Mouse (Mus musculus) midbrain, postnatal 0 days (tissue): ENCODE measurements around the gene Rmdn3. TPM values are rescaled to one million over a fixed set of nuclear protein-coding genes. Genes with fewer than 3 reads are reported as not detected.

Experiments
- ATAC-seq: fragments of 200-750 bp; cut with Nextera tagmentation; 2 replicates; pipeline ENCODE4 v1.8.0; 2017; ENCODE audit warnings: moderate number of reproducible peaks, mild to moderate bottlenecking, moderate TSS enrichment, moderate library complexity; ENCODE audit not compliant: low FRiP score
- DNase-seq: peaks from one replicate; pipeline ENCODE4 v3.0.0-alpha.2; 2015; ENCODE audit warnings: low spot score
- H3K27ac ChIP-seq: fragments of 300-500 bp; sonication (generic); 2 replicates; pipeline ENCODE4 v1.5.1; 2014; ENCODE audit warnings: low read depth, mild to moderate bottlenecking, low read length, mixed read lengths
- H3K27me3 ChIP-seq: fragments of 300-500 bp; sonication (generic); 2 replicates; pipeline ENCODE4 v1.6.1; 2014; ENCODE audit warnings: low read length, control low read depth, mixed read lengths; ENCODE audit not compliant: insufficient read depth
- H3K36me3 ChIP-seq: fragments of 300-500 bp; sonication (generic); 2 replicates; pipeline ENCODE4 v1.6.1; 2014; ENCODE audit warnings: low read length, control low read depth, mixed read lengths; ENCODE audit not compliant: insufficient read depth
- H3K4me1 ChIP-seq: fragments of 300-500 bp; sonication (generic); 2 replicates; pipeline ENCODE4 v1.6.1; 2014; ENCODE audit warnings: mild to moderate bottlenecking, control low read depth, antibody characterized with exemption, low read length, mixed read lengths; ENCODE audit not compliant: insufficient read depth
- H3K4me2 ChIP-seq: fragments of 300-500 bp; sonication (generic); 2 replicates; pipeline ENCODE4 v1.6.1; 2014; ENCODE audit warnings: low read depth, mild to moderate bottlenecking, low read length, mixed read lengths; ENCODE audit not compliant: poor library complexity, severe bottlenecking
- H3K4me3 ChIP-seq: fragments of 300-500 bp; sonication (generic); 2 replicates; pipeline ENCODE4 v1.5.1; 2014; ENCODE audit warnings: low read depth, mild to moderate bottlenecking, low read length, moderate library complexity
- H3K9ac ChIP-seq: fragments of 300-500 bp; sonication (generic); replicated peaks from 2 replicates; pipeline ENCODE4 v1.6.1; 2014; ENCODE audit warnings: mild to moderate bottlenecking, low read length, moderate library complexity, mixed read lengths; ENCODE audit not compliant: poor library complexity, severe bottlenecking
- H3K9me3 ChIP-seq: fragments of 300-500 bp; sonication (generic); 2 replicates; pipeline ENCODE4 v1.6.1; 2016; ENCODE audit warnings: low read length, control low read depth
- CTCF ChIP-seq: IDR thresholded peaks from 2 replicates; pipeline ENCODE4 v1.5.1; 2016; ENCODE audit warnings: antibody characterized with exemption, mild to moderate bottlenecking
- WGBS: fragments of 180-500 bp; shearing (Covaris S2); extraction: QIAGEN DNeasy Blood & Tissue Kit; methylation state at CpG from one replicate; pipeline ENCODE4 v1.1.7; 2014; 5-methylcytosine and 5-hydroxymethylcytosine counted together
- polyA plus RNA-seq: library from polyadenylated mRNA; unstranded; fragments of >200 nt; fragmentation: Nextera tagmentation; extraction: Ambion mirVana; gene quantifications from 2 replicates; pipeline ENCODE4 v1.2.1, GENCODE M21; 2015
- total RNA-seq: library from RNA; depleted of rRNA; stranded (reverse); fragments of >200 nt; gene quantifications from 2 replicates; pipeline ENCODE4 v1.2.3, GENCODE M21; 2014

Rmdn3 gene
- total and polyA plus RNA-seq, 2 experiments from 2014 or later, result 34.8 to 43.1 TPM

- no peaks in the 10 kb centered on the region for H3K27me3 ChIP-seq
- ATAC-seq (no peak), DNase-seq (no peak)
- no peak for TF ChIP-seq CTCF
- no peak overlapping the region for H3K4me2 ChIP-seq
- H3K9me3 ChIP-seq, result no peaks in the 10 kb centered on the region
- H3K9ac ChIP-seq, result no peak overlapping the region
- H3K4me3 ChIP-seq, result no peak overlapping the region
- WGBS, result 44% methylated on average over 4 of the region's 4 CpGs
- no peaks in the 10 kb centered on the region for H3K36me3 ChIP-seq
- no peak overlapping the region for H3K27ac ChIP-seq
- no peaks in the 10 kb centered on the region for H3K4me1 ChIP-seq
Observed at GRCm38 (mm10) chr2:119196316-119197108, 39.7 kb upstream of the Rmdn3 start.

DNA sequence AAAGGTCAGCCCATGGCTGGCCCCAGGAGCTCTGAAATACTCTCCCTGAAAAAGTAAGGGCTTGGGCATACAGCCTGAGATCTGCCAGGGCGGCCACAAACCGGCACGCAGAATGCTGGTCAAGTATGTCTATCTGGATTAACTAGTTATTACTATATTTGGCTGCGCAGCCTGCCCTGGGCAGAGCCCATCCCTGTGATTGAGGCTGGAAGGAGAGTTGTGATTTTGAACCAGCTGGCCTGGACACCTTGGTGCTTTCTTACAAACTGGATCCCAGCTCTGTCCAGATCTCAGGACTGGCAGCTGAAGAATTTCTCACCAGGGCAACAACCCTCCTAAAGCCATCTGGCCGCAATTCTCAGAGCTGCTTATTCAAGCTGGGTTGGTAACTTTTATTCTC lies 37.3 kb upstream of the Rmdn3 start:
- no peak for TF ChIP-seq CTCF
- H3K36me3 ChIP-seq, result no peaks in the 10 kb centered on the region
- H3K4me2 ChIP-seq, result no peak overlapping the region
- no peak for ATAC-seq
- H3K4me3 ChIP-seq, result no peak overlapping the region
- H3K4me1 ChIP-seq, result no peaks in the 10 kb centered on the region
- H3K27me3 ChIP-seq, result no peaks in the 10 kb centered on the region
- no peak overlapping the region for H3K9ac ChIP-seq
- WGBS, result 82% methylated on average over 5 of the region's 5 CpGs
- no peak for DNase-seq
- no peaks in the 10 kb centered on the region for H3K9me3 ChIP-seq
- H3K27ac ChIP-seq, result no peak overlapping the region

DNA sequence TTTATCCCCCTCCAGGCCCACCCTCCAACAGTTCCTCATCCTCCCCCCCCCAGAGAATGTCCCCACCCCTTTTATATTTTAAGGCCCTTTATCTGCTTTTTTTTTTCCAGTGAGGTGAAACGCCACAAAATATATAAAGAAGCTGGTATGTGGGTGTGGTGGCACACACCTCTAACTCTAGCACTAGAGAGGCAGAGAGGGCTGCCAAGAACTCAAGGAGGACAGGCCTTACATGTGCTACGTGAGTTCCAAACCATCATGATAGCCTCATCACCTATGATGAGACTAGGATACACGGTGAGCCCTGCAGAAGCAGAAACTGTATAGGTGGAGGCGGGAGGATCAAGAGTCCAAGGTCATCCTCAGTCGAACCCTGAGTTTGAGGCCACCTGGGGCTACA lies 34.1 kb upstream of the Rmdn3 start:
- 83% methylated on average over 5 of the region's 5 CpGs for WGBS
- H3K4me2 ChIP-seq, result no peak overlapping the region
- TF ChIP-seq CTCF, result no peak
- H3K27ac ChIP-seq, result no peak overlapping the region
- no peak overlapping the region for H3K9ac ChIP-seq
- no peak for DNase-seq
- H3K4me1 ChIP-seq, result no peaks in the 10 kb centered on the region
- no peaks in the 10 kb centered on the region for H3K9me3 ChIP-seq
- ATAC-seq, result no peak
- H3K36me3 ChIP-seq, result peaks cover 1% of the 10 kb centered on the region; the same call in 1 of the 2 replicates
- no peaks in the 10 kb centered on the region for H3K27me3 ChIP-seq
- H3K4me3 ChIP-seq, result no peak overlapping the region

GRCm38 (mm10) chr2:119189029-119189710 lies 32.3 kb upstream of the Rmdn3 start:
- H3K4me2 ChIP-seq, result peak overlapping the region; percentile 49
- 8% methylated on average over 15 of the region's 15 CpGs for WGBS
- no peaks in the 10 kb centered on the region for H3K27me3 ChIP-seq
- no peak overlapping the region for H3K9ac ChIP-seq
- DNase-seq, result peak; percentile 83
- H3K9me3 ChIP-seq, result no peaks in the 10 kb centered on the region
- peak overlapping the region; percentile 13; the same call in 1 of the 2 replicates for H3K4me3 ChIP-seq
- TF ChIP-seq CTCF, result peak; percentile 85
- H3K36me3 ChIP-seq, result peaks cover 14% of the 10 kb centered on the region
- peak; percentile 87 for ATAC-seq
- H3K4me1 ChIP-seq, result no peaks in the 10 kb centered on the region
- H3K27ac ChIP-seq, result no peak overlapping the region

GRCm38 (mm10) chr2:119182914-119183313 lies 26.1 kb upstream of the Rmdn3 start:
- ATAC-seq (no peak), DNase-seq (no peak)
- Histone ChIP-seq H3K27me3 (no peaks in the 10 kb centered on the region), H3K4me1 (no peaks in the 10 kb centered on the region), H3K9ac (no peak overlapping the region), H3K4me2 (no peak overlapping the region), H3K36me3 (peaks cover 55% of the 10 kb centered on the region), H3K9me3 (no peaks in the 10 kb centered on the region), H3K27ac (no peak overlapping the region), H3K4me3 (no peak overlapping the region)
- no peak for TF ChIP-seq CTCF
- 79% methylated on average over 7 of the region's 7 CpGs for WGBS

DNA sequence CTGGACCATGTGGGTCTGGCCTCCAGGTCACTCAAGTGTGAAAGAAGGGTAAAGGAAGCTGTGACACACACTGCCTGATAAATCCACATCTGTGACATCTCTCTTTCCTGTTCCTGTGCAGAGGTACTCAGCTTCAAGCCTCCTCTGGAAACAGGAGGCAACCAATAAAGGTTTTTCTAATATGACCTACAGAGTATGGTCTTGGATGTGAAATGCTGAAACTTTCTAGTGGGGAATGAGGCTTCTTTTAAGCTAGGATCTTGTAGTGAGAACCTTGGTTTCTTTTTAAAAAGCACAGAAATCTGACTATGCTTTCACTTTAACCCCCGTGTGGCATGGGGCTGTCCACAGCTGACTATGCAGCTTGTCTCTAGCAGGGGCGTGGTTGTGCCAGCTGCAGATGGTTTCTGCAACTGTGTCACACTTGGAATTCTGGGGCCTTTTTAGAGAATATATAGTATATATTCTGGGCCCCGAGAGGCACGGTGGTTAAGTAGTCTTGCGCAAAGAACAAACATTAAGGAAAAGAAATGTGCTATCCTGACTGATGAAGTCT lies 20.6 kb upstream of the Rmdn3 start:
- Histone ChIP-seq H3K36me3 (peaks cover 43% of the 10 kb centered on the region), H3K4me3 (no peak overlapping the region), H3K27ac (no peak overlapping the region), H3K4me2 (no peak overlapping the region), H3K9ac (no peak overlapping the region), H3K9me3 (no peaks in the 10 kb centered on the region), H3K4me1 (no peaks in the 10 kb centered on the region), H3K27me3 (no peaks in the 10 kb centered on the region)
- no peak for ATAC-seq
- 93% methylated on average over 5 of the region's 5 CpGs for WGBS
- no peak for TF ChIP-seq CTCF
- no peak for DNase-seq
